Mouse (Mus musculus) lung, postnatal 10 days (tissue): ENCODE data around the gene Nemf.
"Not testable (repeated sequence)": the region's sequence is repeated elsewhere in the genome, so short reads cannot be mapped to it uniquely, and the experiment has no call there.

ENCODE experiments used
- DNase-seq: peaks from one replicate; pipeline ENCODE4 v3.0.0; 2021

The Nemf gene

GRCm38 (mm10) chr12:69372731-69373331, 15.9 kb upstream of the Nemf start:
- peak; percentile 22 for DNase-seq

GRCm38 (mm10) chr12:69371854-69372671, 15.1 kb upstream of the Nemf start, which contains the start of the genes Arf6 and Gm9887:
TSS of gene Arf6 (plus strand) at chr12:69372150.
TSS of gene Gm9887 (minus strand) at chr12:69372458.
- DNase-seq = peak; percentile 99

GRCm38 (mm10) chr12:69371421-69371853, 14.5 kb upstream of the Nemf start:
- DNase-seq = no peak

- no peak for DNase-seq
Observed at GRCm38 (mm10) chr12:69370936-69371335, 14.0 kb upstream of the Nemf start.

GRCm38 (mm10) chr12:69367557-69367956, 10.6 kb upstream of the Nemf start:
- DNase-seq = no peak

- no peak for DNase-seq
Observed at GRCm38 (mm10) chr12:69366424-69366823, 9.5 kb upstream of the Nemf start.

- DNase-seq = no peak
Observed at GRCm38 (mm10) chr12:69365757-69366156, 8.8 kb upstream of the Nemf start.

GRCm38 (mm10) chr12:69363899-69364762, 7.2 kb upstream of the Nemf start:
- DNase-seq = peak; percentile 90

- not testable (repeated sequence) for DNase-seq
Observed at GRCm38 (mm10) chr12:69363110-69363509, 6.1 kb upstream of the Nemf start.

- no peak for DNase-seq
Observed at GRCm38 (mm10) chr12:69362388-69362787, 5.4 kb upstream of the Nemf start.

GRCm38 (mm10) chr12:69361919-69362318, 5.0 kb upstream of the Nemf start:
- no peak for DNase-seq

GRCm38 (mm10) chr12:69360997-69361899, 4.3 kb upstream of the Nemf start:
- peak; percentile 98 for DNase-seq

- peak; percentile 77 for DNase-seq
Observed at GRCm38 (mm10) chr12:69360655-69360996, 3.7 kb upstream of the Nemf start.

GRCm38 (mm10) chr12:69357300-69357646, 308 bp upstream of the Nemf start:
- no peak for DNase-seq

- no peak for DNase-seq
Observed at GRCm38 (mm10) chr12:69351685-69352084, 5.3 kb downstream of the Nemf start.

GRCm38 (mm10) chr12:69349928-69350327, 7.0 kb downstream of the Nemf start:
- DNase-seq = no peak

- DNase-seq = peak; percentile 54
Observed at GRCm38 (mm10) chr12:69333547-69333946, 23.4 kb downstream of the Nemf start.

- DNase-seq = no peak
Observed at GRCm38 (mm10) chr12:69332147-69332546, 24.8 kb downstream of the Nemf start.

GRCm38 (mm10) chr12:69331187-69331586, 25.8 kb downstream of the Nemf start:
- peak; percentile 20 for DNase-seq

GRCm38 (mm10) chr12:69318431-69318830, 38.5 kb downstream of the Nemf start:
- no peak for DNase-seq

- DNase-seq = no peak
Observed at GRCm38 (mm10) chr12:69309659-69310058, 47.3 kb downstream of the Nemf start.

GRCm38 (mm10) chr12:69306333-69306732, 50.6 kb downstream of the Nemf start:
- no peak for DNase-seq
